16 mouse cellular contexts compared by ENCODE assay signal in the genomic region with DNA sequence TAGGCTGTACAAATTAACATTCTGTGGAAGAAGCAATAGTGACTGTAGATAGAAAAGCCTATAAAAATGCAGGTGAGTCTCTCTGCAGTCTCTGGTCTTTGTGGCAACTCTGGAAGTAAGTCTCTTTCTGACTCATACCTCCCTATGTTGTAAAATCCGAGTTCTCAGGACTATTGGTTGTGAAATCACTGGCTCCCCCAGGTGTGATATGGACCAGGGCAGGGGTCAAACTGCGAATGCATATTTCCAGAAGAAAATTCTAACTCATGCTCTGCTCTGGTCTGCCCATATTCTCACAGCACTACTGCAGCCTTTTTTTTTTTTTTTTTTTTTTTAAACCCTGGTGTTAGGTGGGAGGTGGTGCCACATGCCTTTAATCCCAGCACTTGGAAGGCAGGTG.
"Had no signal": no experiment of that assay in that cellular context is flagged by ENCODE, and none has a peak within 500 bp of the region (broad histone marks: within the 10 kb centered on the region; RNA-seq: fewer than 3 reads in every experiment).

No protein-coding gene starts in this region.

- H3K27me3 ChIP-seq: liver, embryonic 15.5 days; stomach, embryonic 15.5 days had no signal

- H3K9ac ChIP-seq: liver, embryonic 15.5 days; stomach, embryonic 15.5 days had no signal

- DNase-seq: kidney, adult 18-20 months; kidney, adult 9 months; kidney, postnatal 14 days; kidney, postnatal 4 days; layer of hippocampus, adult 9-11 months; layer of hippocampus, postnatal 36 days; lung, adult 18-20 months; lung, postnatal 14 days; lung, postnatal 4 days; midbrain, embryonic 14.5 days; thymus, postnatal 25 days had no signal

- H3K4me2 ChIP-seq: liver, embryonic 11.5 days; liver, embryonic 15.5 days; midbrain, embryonic 11.5 days; stomach, embryonic 15.5 days had no signal

- H3K9me3 ChIP-seq: liver, embryonic 15.5 days; stomach, embryonic 15.5 days had no signal

- H3K27ac ChIP-seq: left cerebral cortex, adult 2 months; liver, embryonic 15.5 days; stomach, embryonic 15.5 days had no signal

- H3K4me3 ChIP-seq: left cerebral cortex, adult 2 months; liver, embryonic 15.5 days; stomach, embryonic 15.5 days had no signal

- H3K36me3 ChIP-seq: liver, embryonic 15.5 days; stomach, embryonic 15.5 days had no signal
